Mouse (Mus musculus): ENCODE data around the gene Myo1e. TPM values are rescaled to one million over a fixed set of nuclear protein-coding genes. Genes with fewer than 3 reads are reported as not detected.

Myo1e gene
- 10 to 100 TPM; 14.4 to 15.2 TPM for total RNA-seq (2021)
- long read RNA-seq, experiment 1, full-length matches to known transcripts = 13 of 18 reads
- long read RNA-seq, experiment 1, partial matches to known transcripts = 2 of 18 reads
- long read RNA-seq, experiment 1, other reads (novel, unspliced or antisense) = 3 of 18 reads
- long read RNA-seq, experiment 2, full-length matches to known transcripts = 17 of 22 reads
- long read RNA-seq, experiment 2, partial matches to known transcripts = 2 of 22 reads
- long read RNA-seq, experiment 2, other reads (novel, unspliced or antisense) = 3 of 22 reads

- intact Hi-C loops (cut with DNase I; ENCODE audit: low total_unique reads) = loop anchor here (10.0 kb wide), 1 partner anchor 118 kb away; no protein-coding TSS in a partner anchor
- peak; percentile 90 for DNase-seq
These were observed at the start of gene Myo1e for GRCm38 (mm10) chr9:70207151-70207831. Myo1e (plus strand) TSS chr9:70207350.

GRCm38 (mm10) chr9:70160071-70160470, 47.1 kb upstream of the Myo1e start:
- DNase-seq = no peak
- intact Hi-C loops (cut with DNase I; ENCODE audit: low total_unique reads) = no loop called here

- no peak for DNase-seq
- intact Hi-C loops (cut with DNase I; ENCODE audit: low total_unique reads) = no loop called here
These were observed 38.2 kb upstream of the Myo1e start for GRCm38 (mm10) chr9:70168973-70169372.

- intact Hi-C loops (cut with DNase I; ENCODE audit: low total_unique reads) = no loop called here
- no peak for DNase-seq
These were observed 32.8 kb upstream of the Myo1e start for GRCm38 (mm10) chr9:70174291-70174848.

- intact Hi-C loops (cut with DNase I; ENCODE audit: low total_unique reads) = no loop called here
- DNase-seq = no peak
These were observed 32.3 kb upstream of the Myo1e start for GRCm38 (mm10) chr9:70174896-70175295.

- intact Hi-C loops (cut with DNase I; ENCODE audit: low total_unique reads) = no loop called here
- DNase-seq = no peak
These were observed 30.9 kb upstream of the Myo1e start for GRCm38 (mm10) chr9:70176291-70176690.

GRCm38 (mm10) chr9:70181719-70182118, 25.4 kb upstream of the Myo1e start:
- intact Hi-C loops (cut with DNase I; ENCODE audit: low total_unique reads) = no loop called here
- no peak for DNase-seq

GRCm38 (mm10) chr9:70182639-70183038, 24.5 kb upstream of the Myo1e start:
- intact Hi-C loops (cut with DNase I; ENCODE audit: low total_unique reads) = no loop called here

GRCm38 (mm10) chr9:70192336-70192735, 14.8 kb upstream of the Myo1e start:
- intact Hi-C loops (cut with DNase I; ENCODE audit: low total_unique reads) = no loop called here

More at GRCm38 (mm10) chr9:70182639-70183038, 24.5 kb upstream of the Myo1e start:
- DNase-seq = no peak

GRCm38 (mm10) chr9:70194622-70195021, 12.5 kb upstream of the Myo1e start:
- no peak for DNase-seq
- intact Hi-C loops (cut with DNase I; ENCODE audit: low total_unique reads) = no loop called here

More at GRCm38 (mm10) chr9:70192336-70192735, 14.8 kb upstream of the Myo1e start:
- no peak for DNase-seq

GRCm38 (mm10) chr9:70196956-70197659, 10.0 kb upstream of the Myo1e start:
- intact Hi-C loops (cut with DNase I; ENCODE audit: low total_unique reads) = no loop called here
- no peak for DNase-seq

GRCm38 (mm10) chr9:70197992-70198391, 9.2 kb upstream of the Myo1e start:
- DNase-seq = no peak
- intact Hi-C loops (cut with DNase I; ENCODE audit: low total_unique reads) = no loop called here

GRCm38 (mm10) chr9:70202753-70203152, 4.4 kb upstream of the Myo1e start:
- DNase-seq = peak; percentile 41
- intact Hi-C loops (cut with DNase I; ENCODE audit: low total_unique reads) = loop anchor here (10.0 kb wide), 1 partner anchor 122 kb away; no protein-coding TSS in a partner anchor

GRCm38 (mm10) chr9:70203267-70204076, 3.7 kb upstream of the Myo1e start:
- no peak for DNase-seq
- intact Hi-C loops (cut with DNase I; ENCODE audit: low total_unique reads) = loop anchor here (10.0 kb wide), 1 partner anchor 121 kb away; no protein-coding TSS in a partner anchor

GRCm38 (mm10) chr9:70207981-70208521, 901 bp downstream of the Myo1e start:
- DNase-seq = peak; percentile 51
- intact Hi-C loops (cut with DNase I; ENCODE audit: low total_unique reads) = loop anchor here (10.0 kb wide), 1 partner anchor 117 kb away; no protein-coding TSS in a partner anchor

GRCm38 (mm10) chr9:70208751-70209150, 1.6 kb downstream of the Myo1e start:
- intact Hi-C loops (cut with DNase I; ENCODE audit: low total_unique reads) = loop anchor here (10.0 kb wide), 1 partner anchor 116 kb away; no protein-coding TSS in a partner anchor
- DNase-seq = no peak

GRCm38 (mm10) chr9:70209296-70210049, 2.3 kb downstream of the Myo1e start:
- DNase-seq = peak; percentile 50
- intact Hi-C loops (cut with DNase I; ENCODE audit: low total_unique reads) = loop anchor here (10.0 kb wide), 1 partner anchor 115 kb away; no protein-coding TSS in a partner anchor

- intact Hi-C loops (cut with DNase I; ENCODE audit: low total_unique reads) = no loop called here
- DNase-seq = no peak
These were observed 4.5 kb downstream of the Myo1e start for GRCm38 (mm10) chr9:70211638-70212037.
